Mouse (Mus musculus) embryonic facial prominence, embryonic 13.5 days (tissue): ENCODE data around the gene Gatad1. TPM values are rescaled to one million over a fixed set of nuclear protein-coding genes. Genes with fewer than 3 reads are reported as not detected.
"Not testable (repeated sequence)": the region's sequence is repeated elsewhere in the genome, so short reads cannot be mapped to it uniquely, and the experiment has no call there.

Experiments used
- ATAC-seq: fragments of 200-750 bp; cut with Nextera tagmentation; 2 replicates; pipeline ENCODE4 v1.8.0; 2017; ENCODE audit warnings: low read depth; ENCODE audit not compliant: insufficient number of reproducible peaks, insufficient read depth, low FRiP score, low TSS enrichment
- H3K27ac ChIP-seq: fragments of 300-500 bp; sonication (generic); 2 replicates; pipeline ENCODE4 v1.5.1; 2015; ENCODE audit warnings: moderate library complexity, mild to moderate bottlenecking, inconsistent platforms
- H3K27me3 ChIP-seq: fragments of 300-500 bp; sonication (generic); 2 replicates; pipeline ENCODE4 v1.6.1; 2015; ENCODE audit warnings: mild to moderate bottlenecking, inconsistent platforms
- H3K36me3 ChIP-seq: fragments of 300-500 bp; sonication (generic); 2 replicates; pipeline ENCODE4 v1.6.1; 2015; ENCODE audit warnings: mild to moderate bottlenecking, inconsistent platforms
- H3K4me1 ChIP-seq: fragments of 300-500 bp; sonication (generic); 2 replicates; pipeline ENCODE4 v1.6.1; 2015; ENCODE audit warnings: inconsistent platforms
- H3K4me2 ChIP-seq: fragments of 300-500 bp; sonication (generic); 2 replicates; pipeline ENCODE4 v1.6.1; 2015; ENCODE audit warnings: moderate library complexity, mild to moderate bottlenecking, inconsistent platforms
- H3K4me3 ChIP-seq: fragments of 300-500 bp; sonication (generic); 2 replicates; pipeline ENCODE4 v1.5.1; 2015; ENCODE audit warnings: mild to moderate bottlenecking, inconsistent platforms
- H3K9ac ChIP-seq: fragments of 300-500 bp; sonication (generic); 2 replicates; pipeline ENCODE4 v1.6.1; 2015; ENCODE audit warnings: mild to moderate bottlenecking, inconsistent platforms
- H3K9me3 ChIP-seq: fragments of 300-500 bp; sonication (generic); 2 replicates; pipeline ENCODE4 v1.6.1; 2016; ENCODE audit warnings: inconsistent platforms
- WGBS: fragments of 180-500 bp; shearing (Covaris S2); methylation state at CpG from one replicate; pipeline ENCODE4 v1.1.7; 2015; ENCODE audit warnings: mixed read lengths; 5-methylcytosine and 5-hydroxymethylcytosine counted together
- polyA plus RNA-seq: library from polyadenylated mRNA; unstranded; fragments of >200 nt; fragmentation: Nextera tagmentation; extraction: Ambion mirVana; gene quantifications from 2 replicates; pipeline ENCODE4 v1.2.1, GENCODE M21; 2015

The Gatad1 gene
- polyA plus RNA-seq, 1 experiment from 2014 or later = 59.4 TPM

GRCm38 (mm10) chr5:3652903-3653575 lies 3.9 kb downstream of the Gatad1 start:
- not testable (repeated sequence) for H3K9ac ChIP-seq, H3K4me1 ChIP-seq, H3K4me3 ChIP-seq, H3K36me3 ChIP-seq, ATAC-seq, H3K4me2 ChIP-seq, H3K27ac ChIP-seq, H3K9me3 ChIP-seq, H3K27me3 ChIP-seq
- 92% methylated on average over 16 of the region's 25 CpGs for WGBS

DNA sequence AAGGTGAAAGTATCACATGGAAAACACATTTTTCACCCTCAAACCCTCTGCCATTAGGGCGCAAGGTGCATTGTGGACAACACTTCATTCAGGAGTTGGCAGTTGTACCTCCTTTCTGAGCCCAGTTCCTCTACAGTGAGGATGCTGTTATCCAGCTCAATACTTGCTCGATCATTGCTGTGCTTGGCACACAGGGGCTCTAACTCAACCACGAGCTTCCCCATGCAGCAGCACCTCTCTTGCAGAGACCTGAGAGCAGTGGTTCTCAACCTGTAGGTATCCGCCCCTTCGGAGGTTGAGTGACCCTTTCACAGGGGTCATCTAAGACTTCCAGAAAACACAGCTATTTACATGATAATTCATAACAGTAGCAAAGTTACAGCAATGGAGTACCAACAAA lies 5.4 kb downstream of the Gatad1 start:
- Histone ChIP-seq H3K4me1 (peaks cover under 1% of the 10 kb centered on the region; the same call in 1 of the 2 replicates), H3K27me3 (no peaks in the 10 kb centered on the region), H3K9ac (no peak overlapping the region), H3K9me3 (no peaks in the 10 kb centered on the region), H3K4me3 (no peak overlapping the region), H3K36me3 (no peaks in the 10 kb centered on the region), H3K27ac (no peak overlapping the region), H3K4me2 (no peak overlapping the region)
- ATAC-seq = no peak
- WGBS = 84% methylated on average over 5 of the region's 5 CpGs

GRCm38 (mm10) chr5:3650881-3651280 lies 6.1 kb downstream of the Gatad1 start, which contains the start of gene Tmbim7:
Gene Tmbim7, plus strand, starts transcription at chr5:3651181.
- no peak within 1 kb of the TSS for H3K4me3 ChIP-seq
- H3K27me3 ChIP-seq = no peaks in the 10 kb centered on the region
- no peaks in the 10 kb centered on the region for H3K36me3 ChIP-seq
- H3K27ac ChIP-seq = no peak within 1 kb of the TSS
- H3K4me2 ChIP-seq = no peak within 1 kb of the TSS
- 82% methylated on average over 6 of the region's 6 CpGs for WGBS
- H3K4me1 ChIP-seq = peaks cover 3% of the 10 kb centered on the region; the same call in 1 of the 2 replicates
- ATAC-seq = no peak
- H3K9ac ChIP-seq = no peak within 1 kb of the TSS
- no peaks in the 10 kb centered on the region for H3K9me3 ChIP-seq

DNA sequence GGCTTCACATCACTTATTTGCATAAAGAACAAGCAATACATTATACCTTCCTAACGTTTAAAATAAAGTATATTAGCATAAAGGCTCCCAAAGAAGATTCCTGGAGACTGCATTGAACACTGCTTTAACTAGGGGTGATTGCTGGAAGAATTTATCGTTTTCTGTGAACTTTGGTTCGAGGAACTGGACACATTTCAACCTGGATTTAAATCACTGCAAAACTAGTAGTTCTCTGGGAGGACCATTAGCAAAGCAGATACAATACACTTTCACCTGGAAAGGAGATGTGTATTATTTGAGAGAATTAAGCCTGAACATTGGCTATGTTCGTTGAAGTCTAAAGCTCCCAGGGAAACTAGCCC lies 8.2 kb downstream of the Gatad1 start:
- peaks cover 10% of the 10 kb centered on the region for H3K4me1 ChIP-seq
- no peaks in the 10 kb centered on the region for H3K9me3 ChIP-seq
- no peak overlapping the region for H3K27ac ChIP-seq
- H3K4me3 ChIP-seq = no peak overlapping the region
- no peak overlapping the region for H3K9ac ChIP-seq
- no peak overlapping the region for H3K4me2 ChIP-seq
- WGBS = 70% methylated on average over 4 of the region's 4 CpGs
- no peak for ATAC-seq
- no peaks in the 10 kb centered on the region for H3K27me3 ChIP-seq
- peaks cover 9% of the 10 kb centered on the region for H3K36me3 ChIP-seq

DNA sequence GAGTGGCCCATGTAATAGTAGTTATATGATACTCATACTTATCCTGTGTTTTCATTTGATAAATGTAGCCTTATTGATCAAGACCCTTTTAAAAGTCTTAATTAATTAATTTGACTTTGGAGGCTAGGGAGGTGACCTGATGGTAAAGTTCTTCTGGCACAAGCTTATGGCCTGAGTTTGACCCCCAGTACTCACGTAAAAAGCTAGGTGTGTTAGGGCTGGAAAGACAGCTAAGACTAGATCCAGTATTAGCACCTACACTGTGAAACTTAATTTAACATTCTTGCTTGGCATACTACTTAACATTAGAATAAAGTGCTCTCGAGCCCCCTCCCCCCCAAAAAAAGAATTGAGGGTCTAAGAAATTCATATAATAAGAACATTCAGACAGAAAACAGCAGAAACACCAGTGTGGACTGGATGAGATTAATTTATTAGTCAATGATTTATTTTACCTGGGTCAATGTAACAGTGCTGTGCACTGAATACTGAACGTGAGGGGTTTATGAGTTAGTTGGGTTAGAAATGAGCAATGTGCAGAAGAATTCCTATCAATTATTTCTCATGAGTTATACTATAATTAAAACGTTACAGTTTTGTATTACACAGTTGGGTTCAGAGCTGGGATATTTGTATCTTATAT lies 8.7 kb downstream of the Gatad1 start:
- ATAC-seq = no peak
- Histone ChIP-seq H3K4me3 (peak overlapping the region; percentile 94), H3K36me3 (peaks cover 12% of the 10 kb centered on the region), H3K4me2 (peak overlapping the region; percentile 65), H3K4me1 (peaks cover 10% of the 10 kb centered on the region), H3K9ac (no peak overlapping the region), H3K27me3 (no peaks in the 10 kb centered on the region), H3K9me3 (no peaks in the 10 kb centered on the region), H3K27ac (no peak overlapping the region)
- 49% methylated on average over 4 of the region's 4 CpGs for WGBS

GRCm38 (mm10) chr5:3647708-3648121 lies 9.3 kb downstream of the Gatad1 start:
- peaks cover 15% of the 10 kb centered on the region for H3K36me3 ChIP-seq
- under 1% methylated on average over 30 of the region's 46 CpGs for WGBS
- peaks cover 10% of the 10 kb centered on the region for H3K4me1 ChIP-seq
- ATAC-seq = peak; percentile 91
- H3K27me3 ChIP-seq = no peaks in the 10 kb centered on the region
- peak overlapping the region; percentile 94 for H3K4me3 ChIP-seq
- peak overlapping the region; percentile 65 for H3K4me2 ChIP-seq
- H3K9ac ChIP-seq = peak overlapping the region; percentile 89
- peak overlapping the region; percentile 93 for H3K27ac ChIP-seq
- H3K9me3 ChIP-seq = no peaks in the 10 kb centered on the region

- Histone ChIP-seq H3K27me3 (no peaks in the 10 kb centered on the region), H3K4me1 (peaks cover 10% of the 10 kb centered on the region), H3K27ac (peak overlapping the region; percentile 93), H3K4me2 (peak overlapping the region; percentile 65), H3K4me3 (peak overlapping the region; percentile 94), H3K9ac (peak overlapping the region; percentile 89), H3K9me3 (no peaks in the 10 kb centered on the region), H3K36me3 (peaks cover 18% of the 10 kb centered on the region)
- ATAC-seq = peak; percentile 79
- WGBS = under 1% methylated on average over 60 of the region's 60 CpGs
These were observed 9.8 kb downstream of the Gatad1 start for GRCm38 (mm10) chr5:3646991-3647707.

DNA sequence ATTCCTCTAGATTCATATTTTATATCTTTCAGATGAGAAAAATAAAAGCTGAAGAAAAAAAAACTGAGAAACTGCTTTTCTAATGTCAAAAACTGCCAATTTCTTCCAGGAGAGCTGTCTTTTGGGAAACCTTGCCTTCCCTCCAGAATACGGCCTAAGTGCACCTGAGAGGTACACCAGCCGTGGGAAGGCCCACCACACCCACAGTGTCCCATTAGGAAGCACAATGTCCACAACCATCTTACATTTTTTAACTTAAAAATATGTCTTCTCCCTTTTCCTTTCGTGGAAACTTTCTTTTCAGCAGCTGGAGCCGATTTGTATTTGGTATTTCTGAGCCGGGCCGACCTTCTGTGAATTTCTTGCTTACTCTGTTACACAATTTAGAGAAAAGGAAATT lies 10.4 kb downstream of the Gatad1 start:
- peak overlapping the region; percentile 89 for H3K9ac ChIP-seq
- H3K36me3 ChIP-seq = peaks cover 25% of the 10 kb centered on the region
- 20% methylated on average over 6 of the region's 6 CpGs for WGBS
- no peak for ATAC-seq
- no peaks in the 10 kb centered on the region for H3K9me3 ChIP-seq
- peaks cover 10% of the 10 kb centered on the region for H3K4me1 ChIP-seq
- H3K4me2 ChIP-seq = peak overlapping the region; percentile 65
- H3K27ac ChIP-seq = peak overlapping the region; percentile 93; the same call in 1 of the 2 replicates
- H3K27me3 ChIP-seq = no peaks in the 10 kb centered on the region
- H3K4me3 ChIP-seq = peak overlapping the region; percentile 94

DNA sequence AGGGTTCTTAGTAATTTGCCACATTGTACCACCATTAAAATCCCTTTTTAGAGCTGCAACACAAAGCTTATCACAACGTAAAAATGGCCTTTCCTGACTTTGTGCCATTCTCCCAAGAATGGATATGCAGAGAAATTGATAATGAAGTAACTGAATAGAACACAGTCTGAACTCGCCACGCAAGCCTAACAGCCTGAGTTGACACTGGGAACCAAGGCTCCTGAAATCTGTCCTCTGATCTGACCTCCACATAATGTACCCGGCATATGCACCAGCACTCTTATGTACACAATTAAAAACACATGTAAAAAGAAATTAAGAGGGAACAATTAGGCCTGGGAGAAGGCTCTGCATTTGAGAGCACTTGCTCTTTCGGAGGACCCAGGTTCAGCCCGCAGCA lies 11.7 kb downstream of the Gatad1 start:
- WGBS = 53% methylated on average over 6 of the region's 6 CpGs
- no peak for ATAC-seq
- peak overlapping the region; percentile 65 for H3K4me2 ChIP-seq
- H3K9me3 ChIP-seq = no peaks in the 10 kb centered on the region
- 0 out of 2 replicates have a peak overlapping the region, but pooled peaks have one; percentile 52 for H3K9ac ChIP-seq
- 0 out of 2 replicates have a peak overlapping the region, but pooled peaks have one; percentile 10 for H3K4me3 ChIP-seq
- no peak overlapping the region for H3K27ac ChIP-seq
- H3K27me3 ChIP-seq = no peaks in the 10 kb centered on the region
- H3K4me1 ChIP-seq = peaks cover 10% of the 10 kb centered on the region
- peaks cover 34% of the 10 kb centered on the region for H3K36me3 ChIP-seq

GRCm38 (mm10) chr5:3644621-3645020 lies 12.4 kb downstream of the Gatad1 start:
- peaks cover 38% of the 10 kb centered on the region for H3K36me3 ChIP-seq
- no peak for ATAC-seq
- no peak overlapping the region for H3K27ac ChIP-seq
- H3K4me1 ChIP-seq = peaks cover 10% of the 10 kb centered on the region
- H3K4me2 ChIP-seq = no peak overlapping the region
- no peak overlapping the region for H3K9ac ChIP-seq
- no peaks in the 10 kb centered on the region for H3K9me3 ChIP-seq
- 95% methylated on average over 6 of the region's 6 CpGs for WGBS
- no peaks in the 10 kb centered on the region for H3K27me3 ChIP-seq
- no peak overlapping the region for H3K4me3 ChIP-seq

- no peak overlapping the region for H3K4me2 ChIP-seq
- 78% methylated on average over 8 of the region's 8 CpGs for WGBS
- no peaks in the 10 kb centered on the region for H3K4me1 ChIP-seq
- H3K9ac ChIP-seq = no peak overlapping the region
- no peak overlapping the region for H3K27ac ChIP-seq
- no peak for ATAC-seq
- H3K27me3 ChIP-seq = no peaks in the 10 kb centered on the region
- no peak overlapping the region for H3K4me3 ChIP-seq
- H3K36me3 ChIP-seq = peaks cover 41% of the 10 kb centered on the region
- no peaks in the 10 kb centered on the region for H3K9me3 ChIP-seq
These were observed 21.7 kb downstream of the Gatad1 start for GRCm38 (mm10) chr5:3635286-3635685.
